Mouse (Mus musculus) small intestine, adult 10 weeks (tissue): Measurements from ENCODE around the gene Nek2. TPM values are rescaled to one million over a fixed set of nuclear protein-coding genes. Genes with fewer than 3 reads are reported as not detected.

Source experiments
- polyA plus RNA-seq: library from polyadenylated mRNA; stranded (reverse); fragments of 350-450 nt; fragmentation: Illumina TruSeq; extraction: RNeasy Lipid Tissue Mini Kit (QIAGEN cat#74804); gene quantifications from one replicate; pipeline ENCODE4 v1.2.3, GENCODE M21; 2014; ENCODE audit warnings: low replicate concordance

The Nek2 gene
- polyA plus RNA-seq: 5.2 TPM

GRCm38 (mm10) chr1:191821326-191822091 is at the start of gene Nek2:
Gene Nek2 (plus strand): TSS chr1:191821444.

Other genes starting within 250 kb of the Nek2 start
- 10.5 TPM for gene Dtl, start 245.9 kb upstream of the Nek2 start, polyA plus RNA-seq
- gene Ints7, start 245.8 kb upstream of the Nek2 start, polyA plus RNA-seq: 7.3 TPM
- 527 TPM for gene Lpgat1, start 103.6 kb upstream of the Nek2 start, polyA plus RNA-seq
- gene Slc30a1, start 85.3 kb downstream of the Nek2 start, polyA plus RNA-seq: 30.7 TPM
- gene Rd3, start 155.9 kb downstream of the Nek2 start, polyA plus RNA-seq: not detected